Mouse (Mus musculus): ENCODE results near the gene S1pr2. TPM values are rescaled to one million over a fixed set of nuclear protein-coding genes. Genes with fewer than 3 reads are reported as not detected.

S1pr2 gene
- polyA plus RNA-seq (2015; fragmentation: Nextera tagmentation; extraction: Ambion mirVana), result 8.8 and 17.9 TPM in 2 replicates

- Histone ChIP-seq H3K27me3 (replicated peaks) (no peaks in the 10 kb centered on the region), H3K9me3 (replicated peaks) (no peaks in the 10 kb centered on the region), H3K4me3 (replicated peaks) (peak within 1 kb of the TSS; percentile 80), H3K36me3 (no peaks in the 10 kb centered on the region), H3K9ac (replicated peaks) (peak within 1 kb of the TSS; percentile 85), H3K27ac (replicated peaks) (peak within 1 kb of the TSS; percentile 80), H3K4me2 (peak within 1 kb of the TSS; percentile 99), H3K4me1 (peaks cover 46% of the 10 kb centered on the region)
- under 1% methylated on average over 42 of the region's 47 CpGs for WGBS
- peak; percentile 65 for ATAC-seq (ENCODE audit: low FRiP score)
Observed at GRCm38 (mm10) chr9:20976216-20976960, at the start of gene S1pr2. Gene S1pr2, minus strand, starts transcription at chr9:20976781.

DNA sequence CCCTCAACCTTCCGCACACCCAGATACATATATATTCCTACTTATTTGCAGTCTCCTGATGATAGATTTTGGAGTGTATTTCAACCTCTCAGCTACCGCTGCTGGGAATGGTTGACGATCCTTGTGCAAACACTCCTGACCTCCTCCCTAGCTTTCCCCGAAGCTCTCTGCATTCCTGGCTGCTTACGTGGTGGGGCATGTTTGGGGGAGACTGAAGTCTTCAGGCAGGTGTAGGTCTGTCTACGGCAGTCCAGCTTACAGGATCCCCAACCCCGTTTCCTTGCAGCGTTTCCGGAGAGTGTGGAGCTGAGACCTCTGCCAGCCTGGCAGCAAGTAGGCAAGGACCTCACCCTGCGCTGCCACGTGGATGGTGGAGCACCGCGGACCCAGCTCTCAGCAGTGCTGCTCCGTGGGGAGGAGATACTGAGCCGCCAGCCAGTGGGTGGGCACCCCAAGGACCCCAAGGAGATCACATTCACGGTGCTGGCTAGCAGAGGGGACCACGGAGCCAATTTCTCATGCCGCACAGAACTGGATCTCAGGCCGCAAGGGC is 48.8 kb upstream of the S1pr2 start:
- H3K27me3 ChIP-seq (replicated peaks), result peaks cover 46% of the 10 kb centered on the region
- H3K4me3 ChIP-seq (replicated peaks), result no peak overlapping the region
- 79% methylated on average over 19 of the region's 19 CpGs for WGBS
- no peak for ATAC-seq (ENCODE audit: low FRiP score)
- no peak overlapping the region for H3K4me2 ChIP-seq
- H3K36me3 ChIP-seq, result no peaks in the 10 kb centered on the region
- H3K9me3 ChIP-seq (replicated peaks), result no peaks in the 10 kb centered on the region
- no peak overlapping the region for H3K9ac ChIP-seq (replicated peaks)
- H3K27ac ChIP-seq (replicated peaks), result no peak overlapping the region
- peaks cover 18% of the 10 kb centered on the region for H3K4me1 ChIP-seq

DNA sequence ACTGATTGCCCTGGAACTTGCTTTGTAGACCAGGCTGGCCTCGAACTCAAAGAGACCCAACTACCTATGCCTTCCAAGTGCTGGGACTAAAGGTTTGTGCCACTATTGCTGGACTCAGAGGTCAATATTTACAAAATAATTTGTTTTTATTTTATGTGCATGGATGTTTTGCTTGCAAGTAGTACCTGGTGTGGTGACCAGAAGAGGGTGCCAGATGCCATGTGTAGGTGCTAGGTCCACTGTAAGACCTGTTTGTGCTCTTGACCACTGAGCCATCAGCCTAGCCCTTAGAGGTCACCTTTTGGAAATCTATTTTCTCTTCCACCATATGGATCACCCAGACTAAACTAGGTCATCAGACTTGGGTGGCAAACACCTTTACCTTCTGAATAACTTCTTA is 46.1 kb upstream of the S1pr2 start:
- Histone ChIP-seq H3K4me3 (replicated peaks) (no peak overlapping the region), H3K9ac (replicated peaks) (no peak overlapping the region), H3K4me1 (peaks cover 2% of the 10 kb centered on the region; the same call in 1 of the 2 replicates), H3K4me2 (no peak overlapping the region), H3K36me3 (no peaks in the 10 kb centered on the region), H3K9me3 (replicated peaks) (no peaks in the 10 kb centered on the region), H3K27ac (replicated peaks) (no peak overlapping the region), H3K27me3 (replicated peaks) (peaks cover 31% of the 10 kb centered on the region)
- 81% methylated on average over 1 of the region's 1 CpGs for WGBS
- ATAC-seq (ENCODE audit: low FRiP score), result no peak

GRCm38 (mm10) chr9:21022288-21022687 is 45.7 kb upstream of the S1pr2 start:
- peaks cover 31% of the 10 kb centered on the region for H3K27me3 ChIP-seq (replicated peaks)
- no peak overlapping the region for H3K4me2 ChIP-seq
- H3K4me1 ChIP-seq, result no peaks in the 10 kb centered on the region
- H3K9ac ChIP-seq (replicated peaks), result no peak overlapping the region
- ATAC-seq (ENCODE audit: low FRiP score), result no peak
- no peaks in the 10 kb centered on the region for H3K36me3 ChIP-seq
- H3K4me3 ChIP-seq (replicated peaks), result no peak overlapping the region
- H3K27ac ChIP-seq (replicated peaks), result no peak overlapping the region
- 66% methylated on average over 6 of the region's 6 CpGs for WGBS
- no peaks in the 10 kb centered on the region for H3K9me3 ChIP-seq (replicated peaks)

GRCm38 (mm10) chr9:21021363-21021762 is 44.8 kb upstream of the S1pr2 start:
- no peak for ATAC-seq (ENCODE audit: low FRiP score)
- H3K27ac ChIP-seq (replicated peaks), result no peak overlapping the region
- H3K27me3 ChIP-seq (replicated peaks), result peaks cover 33% of the 10 kb centered on the region
- H3K4me1 ChIP-seq, result no peaks in the 10 kb centered on the region
- no peak overlapping the region for H3K9ac ChIP-seq (replicated peaks)
- 83% methylated on average over 3 of the region's 3 CpGs for WGBS
- H3K4me2 ChIP-seq, result no peak overlapping the region
- H3K9me3 ChIP-seq (replicated peaks), result no peaks in the 10 kb centered on the region
- no peaks in the 10 kb centered on the region for H3K36me3 ChIP-seq
- no peak overlapping the region for H3K4me3 ChIP-seq (replicated peaks)

DNA sequence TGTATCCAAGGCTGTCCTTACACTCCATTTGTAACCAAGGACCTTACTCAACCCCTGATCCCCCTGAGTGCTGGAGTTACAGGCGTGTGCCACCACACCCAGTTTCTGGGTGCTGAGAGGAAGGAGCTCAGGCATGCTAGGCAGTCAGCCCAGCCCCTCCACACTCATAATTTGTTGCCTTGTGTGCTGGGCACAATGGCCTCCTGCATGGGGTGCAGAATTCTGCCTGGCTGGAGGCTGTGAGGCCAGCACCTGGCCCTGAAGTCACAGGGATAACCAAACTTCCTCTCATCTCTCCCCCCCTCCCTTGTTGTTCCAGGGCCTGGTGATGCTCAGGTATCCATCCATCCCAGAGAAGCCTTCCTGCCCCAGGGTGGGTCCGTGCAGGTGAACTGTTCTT is 42.0 kb upstream of the S1pr2 start:
- 70% methylated on average over 2 of the region's 2 CpGs for WGBS
- ATAC-seq (ENCODE audit: low FRiP score), result no peak
- H3K4me1 ChIP-seq, result peaks cover 14% of the 10 kb centered on the region
- H3K9me3 ChIP-seq (replicated peaks), result no peaks in the 10 kb centered on the region
- H3K36me3 ChIP-seq, result no peaks in the 10 kb centered on the region
- no peak overlapping the region for H3K27ac ChIP-seq (replicated peaks)
- H3K4me2 ChIP-seq, result no peak overlapping the region
- no peak overlapping the region for H3K9ac ChIP-seq (replicated peaks)
- no peak overlapping the region for H3K4me3 ChIP-seq (replicated peaks)
- H3K27me3 ChIP-seq (replicated peaks), result peaks cover 56% of the 10 kb centered on the region

- peaks cover 14% of the 10 kb centered on the region for H3K4me1 ChIP-seq
- peaks cover 66% of the 10 kb centered on the region for H3K27me3 ChIP-seq (replicated peaks)
- H3K4me2 ChIP-seq, result no peak overlapping the region
Observed at GRCm38 (mm10) chr9:21017177-21017575, 40.6 kb upstream of the S1pr2 start.

GRCm38 (mm10) chr9:21016331-21017176 is 40.0 kb upstream of the S1pr2 start:
- Histone ChIP-seq H3K27ac (replicated peaks) (no peak overlapping the region), H3K27me3 (replicated peaks) (peaks cover 63% of the 10 kb centered on the region), H3K36me3 (no peaks in the 10 kb centered on the region), H3K9me3 (replicated peaks) (no peaks in the 10 kb centered on the region), H3K9ac (replicated peaks) (no peak overlapping the region), H3K4me1 (peaks cover 14% of the 10 kb centered on the region), H3K4me3 (replicated peaks) (peak overlapping the region; percentile 30), H3K4me2 (peak overlapping the region; percentile 52)
- no peak for ATAC-seq (ENCODE audit: low FRiP score)
- WGBS, result 5% methylated on average over 17 of the region's 17 CpGs

More at GRCm38 (mm10) chr9:21017177-21017575, 40.6 kb upstream of the S1pr2 start:
- Histone ChIP-seq H3K4me3 (replicated peaks) (no peak overlapping the region), H3K27ac (replicated peaks) (no peak overlapping the region), H3K36me3 (no peaks in the 10 kb centered on the region), H3K9ac (replicated peaks) (no peak overlapping the region), H3K9me3 (replicated peaks) (no peaks in the 10 kb centered on the region)
- 33% methylated on average over 4 of the region's 4 CpGs for WGBS
- no peak for ATAC-seq (ENCODE audit: low FRiP score)

- 1% methylated on average over 30 of the region's 30 CpGs for WGBS
- Histone ChIP-seq H3K36me3 (no peaks in the 10 kb centered on the region), H3K27ac (replicated peaks) (no peak within 1 kb of the TSS), H3K4me3 (replicated peaks) (peak within 1 kb of the TSS; percentile 30), H3K9ac (replicated peaks) (no peak within 1 kb of the TSS), H3K4me2 (peak within 1 kb of the TSS; percentile 52), H3K4me1 (peaks cover 14% of the 10 kb centered on the region), H3K27me3 (replicated peaks) (peaks cover 63% of the 10 kb centered on the region), H3K9me3 (replicated peaks) (no peaks in the 10 kb centered on the region)
- ATAC-seq (ENCODE audit: low FRiP score), result no peak
Observed at GRCm38 (mm10) chr9:21015571-21016130, 39.1 kb upstream of the S1pr2 start, which contains the start of gene Icam1. Gene Icam1, plus strand, starts transcription at chr9:21015985.

DNA sequence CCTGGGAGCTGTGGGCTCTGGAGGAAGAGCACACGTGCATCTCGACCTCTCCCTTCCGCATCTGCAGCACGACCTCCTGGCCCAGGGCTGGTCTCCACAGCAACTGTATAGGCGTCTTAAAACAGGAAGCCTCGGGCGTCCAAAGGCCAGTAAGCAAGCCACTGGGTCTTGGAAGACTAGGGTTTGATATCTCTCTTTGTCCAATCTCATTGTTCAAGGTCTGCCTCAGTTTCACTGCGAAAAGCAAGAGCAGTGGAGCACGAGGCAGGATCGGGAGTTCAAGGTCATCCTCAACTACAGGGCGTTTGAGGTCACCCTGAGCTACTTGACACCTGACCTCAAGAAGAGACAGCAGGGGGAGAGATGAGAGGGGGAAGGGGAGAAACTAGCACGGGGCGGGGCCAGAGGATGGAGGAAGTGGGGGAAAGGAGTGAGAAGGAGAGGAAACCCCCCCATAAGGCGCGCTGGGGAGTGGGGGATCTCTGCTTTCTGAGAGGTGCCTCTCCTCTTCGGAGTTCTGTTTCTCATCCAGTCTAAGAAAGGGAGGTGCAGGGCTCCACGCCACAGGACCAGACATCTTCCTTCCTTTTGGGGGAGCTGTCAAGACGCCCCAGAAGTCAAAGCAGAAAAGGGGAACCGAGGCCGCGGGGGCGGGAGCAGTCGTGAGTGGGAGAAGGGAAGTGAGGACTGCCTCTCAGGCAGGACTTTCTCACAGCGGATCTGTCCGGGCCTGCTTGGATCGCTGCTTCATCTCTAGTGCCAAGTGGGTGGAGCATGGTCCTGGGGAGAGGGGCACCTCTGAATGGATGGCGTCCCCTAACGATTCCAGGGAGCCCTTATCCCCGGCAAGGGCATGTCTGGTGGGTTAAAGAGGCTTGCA is 38.4 kb upstream of the S1pr2 start:
- peak overlapping the region; percentile 52 for H3K4me2 ChIP-seq
- H3K27me3 ChIP-seq (replicated peaks), result peaks cover 63% of the 10 kb centered on the region
- no peaks in the 10 kb centered on the region for H3K36me3 ChIP-seq
- ATAC-seq (ENCODE audit: low FRiP score), result no peak; the same call in 1 of the 2 replicates
- 4% methylated on average over 29 of the region's 29 CpGs for WGBS
- no peak overlapping the region for H3K27ac ChIP-seq (replicated peaks)
- no peak overlapping the region for H3K9ac ChIP-seq (replicated peaks)
- H3K4me3 ChIP-seq (replicated peaks), result peak overlapping the region; percentile 30
- H3K9me3 ChIP-seq (replicated peaks), result no peaks in the 10 kb centered on the region
- H3K4me1 ChIP-seq, result peaks cover 14% of the 10 kb centered on the region

DNA sequence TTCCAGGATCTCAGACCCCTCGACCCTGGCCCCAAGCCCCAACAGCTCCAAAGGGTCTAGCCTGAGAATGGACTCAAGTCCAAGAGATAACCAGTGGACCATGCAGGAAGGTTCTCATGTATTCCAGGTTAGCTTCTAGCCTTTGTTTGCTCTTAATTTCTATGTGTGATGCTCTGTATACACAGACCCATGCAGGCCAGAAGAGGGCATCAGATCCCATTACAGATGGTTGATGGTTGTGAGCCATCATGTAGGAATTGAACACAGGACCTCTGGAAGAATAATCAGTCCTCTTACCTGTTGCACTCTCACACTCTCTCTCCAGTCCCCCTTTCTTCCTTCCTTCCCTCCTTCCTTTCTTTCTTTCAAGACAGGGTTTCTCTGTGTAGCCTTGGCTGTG is 35.8 kb upstream of the S1pr2 start:
- no peak overlapping the region for H3K4me2 ChIP-seq
- no peaks in the 10 kb centered on the region for H3K9me3 ChIP-seq (replicated peaks)
- H3K4me3 ChIP-seq (replicated peaks), result no peak overlapping the region
- peaks cover 49% of the 10 kb centered on the region for H3K27me3 ChIP-seq (replicated peaks)
- no peak for ATAC-seq (ENCODE audit: low FRiP score)
- H3K27ac ChIP-seq (replicated peaks), result no peak overlapping the region
- H3K9ac ChIP-seq (replicated peaks), result no peak overlapping the region
- H3K4me1 ChIP-seq, result peaks cover 14% of the 10 kb centered on the region
- H3K36me3 ChIP-seq, result peaks cover 21% of the 10 kb centered on the region
- WGBS, result 59% methylated on average over 1 of the region's 1 CpGs

All from neural tube, embryonic 15.5 days (tissue).